Mouse (Mus musculus) kidney, embryonic 16.5 days (tissue): ENCODE results near the gene Gm11444. TPM values are rescaled to one million over a fixed set of nuclear protein-coding genes. Genes with fewer than 3 reads are reported as not detected.
A peak's percentile ranks its signal among the peaks of the same experiment; 100 is the strongest.

ENCODE experiments used
- ATAC-seq: fragments of 200-750 bp; cut with Nextera tagmentation; 2 replicates; pipeline ENCODE4 v1.8.0; 2017; ENCODE audit warnings: moderate TSS enrichment; ENCODE audit not compliant: low FRiP score, low TSS enrichment
- H3K27ac ChIP-seq: fragments of 300-500 bp; sonication (generic); 2 replicates; pipeline ENCODE4 v1.5.1; 2014; ENCODE audit warnings: low read length
- H3K27me3 ChIP-seq: fragments of 300-500 bp; sonication (generic); 2 replicates; pipeline ENCODE4 v1.6.1; 2014; ENCODE audit warnings: low read length, control low read depth, mixed read lengths; ENCODE audit not compliant: insufficient read depth
- H3K36me3 ChIP-seq: fragments of 300-500 bp; sonication (generic); 2 replicates; pipeline ENCODE4 v1.6.1; 2014; ENCODE audit warnings: low read length, control low read depth, mixed read lengths; ENCODE audit not compliant: insufficient read depth
- H3K4me1 ChIP-seq: fragments of 300-500 bp; sonication (generic); 2 replicates; pipeline ENCODE4 v1.6.1; 2014; ENCODE audit warnings: low read length, control low read depth, mixed read lengths; ENCODE audit not compliant: insufficient read depth
- H3K4me2 ChIP-seq: fragments of 300-500 bp; sonication (generic); replicated peaks from 2 replicates; pipeline ENCODE4 v1.6.1; 2014; ENCODE audit warnings: low read depth, low read length
- H3K4me3 ChIP-seq: fragments of 300-500 bp; sonication (generic); 2 replicates; pipeline ENCODE4 v1.5.1; 2014; ENCODE audit warnings: mild to moderate bottlenecking, low read length
- H3K9ac ChIP-seq: fragments of 300-500 bp; sonication (generic); replicated peaks from 2 replicates; pipeline ENCODE4 v1.6.1; 2014; ENCODE audit warnings: low read length
- H3K9me3 ChIP-seq: fragments of 300-500 bp; sonication (generic); 2 replicates; pipeline ENCODE4 v1.6.1; 2016; ENCODE audit warnings: low read length, control low read depth
- WGBS: fragments of 180-500 bp; shearing (Covaris S2); extraction: QIAGEN DNeasy Blood & Tissue Kit; methylation state at CpG from one replicate; pipeline ENCODE4 v1.1.7; 2014; 5-methylcytosine and 5-hydroxymethylcytosine counted together
- polyA plus RNA-seq: library from polyadenylated mRNA; unstranded; fragments of >200 nt; fragmentation: Nextera tagmentation; extraction: Ambion mirVana; gene quantifications from 2 replicates; pipeline ENCODE4 v1.2.1, GENCODE M21; 2015

Gene Gm11444
- polyA plus RNA-seq, 1 experiment from 2014 or later, result not detected

- Histone ChIP-seq H3K4me1 (no peaks in the 10 kb centered on the region), H3K36me3 (no peaks in the 10 kb centered on the region), H3K27me3 (peaks cover 13% of the 10 kb centered on the region; the same call in 1 of the 2 replicates), H3K9me3 (peaks cover 3% of the 10 kb centered on the region; the same call in 1 of the 2 replicates), H3K4me2 (no peak overlapping the region), H3K27ac (no peak overlapping the region), H3K9ac (no peak overlapping the region), H3K4me3 (no peak overlapping the region)
- no peak for ATAC-seq
- 55% methylated on average over 24 of the region's 24 CpGs for WGBS
Observed at GRCm38 (mm10) chr11:85876059-85876788, 26.1 kb upstream of the Gm11444 start.

- no peaks in the 10 kb centered on the region for H3K4me1 ChIP-seq
- H3K27ac ChIP-seq, result no peak overlapping the region
- no peak for ATAC-seq
- no peaks in the 10 kb centered on the region for H3K36me3 ChIP-seq
- 41% methylated on average over 7 of the region's 7 CpGs for WGBS
- H3K27me3 ChIP-seq, result no peaks in the 10 kb centered on the region
- H3K4me2 ChIP-seq, result no peak overlapping the region
- H3K4me3 ChIP-seq, result no peak overlapping the region
- no peak overlapping the region for H3K9ac ChIP-seq
- H3K9me3 ChIP-seq, result no peaks in the 10 kb centered on the region
Observed at GRCm38 (mm10) chr11:85864363-85864762, 14.2 kb upstream of the Gm11444 start.

DNA sequence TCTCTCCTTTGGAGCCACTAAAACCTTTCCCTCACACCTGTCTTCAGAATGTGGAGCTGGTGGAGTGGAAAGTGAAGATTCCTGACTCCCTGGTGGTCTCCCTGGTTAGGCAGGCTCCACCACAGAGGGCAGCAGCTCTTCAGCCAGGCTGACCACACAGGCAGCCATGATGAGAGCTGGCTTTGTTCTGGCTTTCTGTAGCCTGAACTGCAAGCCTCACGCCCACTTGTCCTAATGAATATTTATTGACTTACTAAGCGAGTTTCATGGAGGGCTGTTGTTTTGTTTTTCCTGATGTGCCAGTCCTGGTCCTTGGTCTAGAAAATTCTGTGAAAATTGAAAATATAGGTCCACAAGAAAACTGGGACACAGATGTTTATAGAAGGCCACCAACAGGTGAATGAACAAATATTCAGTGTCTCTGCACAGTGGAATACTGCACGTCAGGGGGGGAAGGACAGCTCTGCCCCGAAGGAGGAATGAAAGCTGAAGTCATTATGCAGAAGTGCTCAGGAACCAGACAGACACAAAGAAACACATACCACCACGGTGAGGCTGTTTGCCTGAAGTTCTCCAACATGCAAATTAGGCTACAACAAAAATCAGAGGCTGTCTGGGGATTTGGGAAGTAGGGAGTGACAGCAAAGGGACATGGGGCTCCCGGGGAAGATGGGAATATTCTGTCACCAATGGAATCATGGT lies 8.0 kb upstream of the Gm11444 start:
- no peak overlapping the region for H3K4me2 ChIP-seq
- H3K4me1 ChIP-seq, result no peaks in the 10 kb centered on the region
- no peak overlapping the region for H3K27ac ChIP-seq
- H3K9me3 ChIP-seq, result no peaks in the 10 kb centered on the region
- 33% methylated on average over 6 of the region's 6 CpGs for WGBS
- no peak overlapping the region for H3K9ac ChIP-seq
- no peak overlapping the region for H3K4me3 ChIP-seq
- no peaks in the 10 kb centered on the region for H3K27me3 ChIP-seq
- ATAC-seq, result no peak
- H3K36me3 ChIP-seq, result no peaks in the 10 kb centered on the region

- Histone ChIP-seq H3K4me1 (peaks cover 13% of the 10 kb centered on the region), H3K27me3 (no peaks in the 10 kb centered on the region), H3K4me3 (no peak overlapping the region), H3K4me2 (no peak overlapping the region), H3K36me3 (no peaks in the 10 kb centered on the region), H3K9ac (no peak overlapping the region), H3K9me3 (no peaks in the 10 kb centered on the region), H3K27ac (no peak overlapping the region)
- 41% methylated on average over 6 of the region's 6 CpGs for WGBS
- ATAC-seq, result no peak
Observed at GRCm38 (mm10) chr11:85850758-85851157, 625 bp upstream of the Gm11444 start.

DNA sequence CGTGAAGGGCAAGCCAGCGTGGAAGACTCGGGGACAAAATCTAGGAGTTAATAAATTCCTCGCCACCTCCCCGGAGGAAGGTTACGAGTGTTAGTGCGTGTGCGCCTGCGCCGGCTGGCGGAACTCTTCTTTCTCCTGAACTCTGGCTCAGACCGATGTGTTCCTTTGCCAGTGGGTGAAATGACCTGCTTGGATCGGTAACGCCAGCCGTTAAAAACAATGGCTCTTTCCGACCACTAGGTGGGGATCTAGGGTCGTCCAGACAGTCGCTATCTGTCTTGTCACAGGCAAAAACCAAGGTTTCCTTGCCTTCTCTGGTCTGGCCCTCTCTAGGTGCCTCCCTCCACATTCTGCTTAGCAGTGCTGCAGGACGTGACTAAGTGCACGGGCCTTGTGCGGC lies 1.1 kb downstream of the Gm11444 start:
- H3K9me3 ChIP-seq, result no peaks in the 10 kb centered on the region
- H3K27ac ChIP-seq, result no peak overlapping the region
- WGBS, result 2% methylated on average over 21 of the region's 21 CpGs
- peak overlapping the region; percentile 51 for H3K9ac ChIP-seq
- no peaks in the 10 kb centered on the region for H3K36me3 ChIP-seq
- peak overlapping the region; percentile 47 for H3K4me2 ChIP-seq
- H3K4me1 ChIP-seq, result peaks cover 21% of the 10 kb centered on the region
- peak; percentile 43; the same call in 1 of the 2 replicates for ATAC-seq
- H3K27me3 ChIP-seq, result no peaks in the 10 kb centered on the region
- peak overlapping the region; percentile 34 for H3K4me3 ChIP-seq

GRCm38 (mm10) chr11:85846509-85846908 lies 3.6 kb downstream of the Gm11444 start:
- peaks cover 41% of the 10 kb centered on the region for H3K4me1 ChIP-seq
- H3K27ac ChIP-seq, result peak overlapping the region; percentile 75
- no peak overlapping the region for H3K4me2 ChIP-seq
- no peaks in the 10 kb centered on the region for H3K9me3 ChIP-seq
- no peak for ATAC-seq
- no peaks in the 10 kb centered on the region for H3K36me3 ChIP-seq
- no peak overlapping the region for H3K9ac ChIP-seq
- 0 out of 2 replicates have a peak, but pooled peaks cover 5% of the 10 kb centered on the region for H3K27me3 ChIP-seq
- 47% methylated on average over 4 of the region's 4 CpGs for WGBS
- no peak overlapping the region for H3K4me3 ChIP-seq

DNA sequence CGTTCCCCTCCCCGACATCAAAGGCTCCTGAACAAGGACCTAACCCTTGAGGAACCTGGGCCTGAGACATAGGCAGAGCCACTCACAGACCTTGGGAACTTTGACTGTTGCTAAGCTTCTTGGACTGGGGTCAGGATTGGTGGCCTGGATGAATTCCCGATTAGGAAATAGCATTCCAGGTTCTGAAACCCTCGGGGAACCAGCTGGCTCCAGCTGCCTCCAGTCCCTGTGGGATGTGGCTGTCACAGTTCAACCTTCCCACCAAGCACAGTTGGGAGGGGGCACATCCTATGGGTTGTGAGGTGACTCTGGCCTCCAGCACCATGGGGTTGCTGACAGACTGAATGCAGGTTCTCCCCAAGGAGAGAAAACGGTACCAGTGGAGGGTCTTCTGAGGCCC lies 4.2 kb downstream of the Gm11444 start:
- Histone ChIP-seq H3K27ac (peak overlapping the region; percentile 75), H3K4me2 (no peak overlapping the region)

GRCm38 (mm10) chr11:85844971-85845370 lies 5.2 kb downstream of the Gm11444 start:
- H3K4me2 ChIP-seq, result peak overlapping the region; percentile 79
- no peak for ATAC-seq
- peak overlapping the region; percentile 75 for H3K27ac ChIP-seq
- peak overlapping the region; percentile 63 for H3K4me3 ChIP-seq
- H3K36me3 ChIP-seq, result no peaks in the 10 kb centered on the region
- H3K27me3 ChIP-seq, result peaks cover 18% of the 10 kb centered on the region
- 23% methylated on average over 5 of the region's 5 CpGs for WGBS
- no peaks in the 10 kb centered on the region for H3K9me3 ChIP-seq
- peaks cover 52% of the 10 kb centered on the region for H3K4me1 ChIP-seq
- H3K9ac ChIP-seq, result peak overlapping the region; percentile 76

More for the DNA sequence above, 4.2 kb downstream of the Gm11444 start:
- H3K4me1 ChIP-seq, result peaks cover 46% of the 10 kb centered on the region
- 29% methylated on average over 5 of the region's 5 CpGs for WGBS
- H3K9ac ChIP-seq, result no peak overlapping the region
- ATAC-seq, result no peak
- H3K4me3 ChIP-seq, result no peak overlapping the region
- H3K27me3 ChIP-seq, result peaks cover 9% of the 10 kb centered on the region; the same call in 1 of the 2 replicates
- H3K36me3 ChIP-seq, result no peaks in the 10 kb centered on the region
- no peaks in the 10 kb centered on the region for H3K9me3 ChIP-seq

DNA sequence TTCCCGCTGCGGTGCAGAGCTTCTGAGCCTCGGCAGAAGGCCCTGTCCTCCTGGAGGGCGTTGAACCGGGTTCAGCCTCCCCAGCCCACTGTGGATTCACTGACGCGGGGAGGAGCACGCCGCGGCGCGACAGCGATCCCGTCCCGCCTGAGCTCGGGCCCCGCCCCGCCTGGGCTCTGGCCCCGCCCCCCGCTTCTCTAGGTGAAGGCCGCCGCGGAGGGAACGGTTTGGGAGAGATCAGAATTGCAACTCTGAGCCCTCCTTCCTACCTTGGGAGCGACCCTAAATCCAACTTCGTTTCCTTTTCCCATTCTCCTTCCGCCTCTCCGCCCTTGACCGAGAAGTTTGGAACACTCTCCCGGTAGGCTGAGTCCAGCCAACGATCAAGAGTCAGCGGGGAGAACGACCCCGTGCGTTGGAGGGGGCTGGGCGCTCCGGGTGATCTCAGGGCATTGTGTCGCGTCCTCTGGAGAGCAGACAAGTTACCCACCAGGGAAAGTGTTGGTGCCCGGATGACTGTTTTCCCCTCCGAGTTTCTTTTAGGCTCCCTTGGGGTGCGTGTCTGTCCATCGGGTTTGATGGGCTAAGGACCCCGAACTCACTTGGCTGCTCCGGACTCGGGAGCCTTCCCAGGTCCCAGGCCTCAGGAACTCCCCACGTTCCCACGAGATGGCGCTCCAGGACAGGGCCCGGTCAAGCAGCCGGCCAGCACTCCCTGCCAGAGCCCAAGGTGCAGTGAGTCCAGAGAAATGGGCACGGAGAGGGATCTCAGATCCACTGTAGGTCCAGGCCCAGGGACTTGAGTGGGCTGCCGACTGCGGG lies 5.8 kb downstream of the Gm11444 start:
- H3K4me2 ChIP-seq, result peak overlapping the region; percentile 79
- no peaks in the 10 kb centered on the region for H3K9me3 ChIP-seq
- H3K4me3 ChIP-seq, result peak overlapping the region; percentile 63
- ATAC-seq, result peak; percentile 58
- H3K27ac ChIP-seq, result peak overlapping the region; percentile 75
- under 1% methylated on average over 54 of the region's 54 CpGs for WGBS
- H3K36me3 ChIP-seq, result no peaks in the 10 kb centered on the region
- peaks cover 25% of the 10 kb centered on the region for H3K27me3 ChIP-seq
- H3K4me1 ChIP-seq, result peaks cover 58% of the 10 kb centered on the region
- H3K9ac ChIP-seq, result peak overlapping the region; percentile 76
